Mouse (Mus musculus) spleen, adult 2 months (tissue): ENCODE measurements around the gene D430042O09Rik. TPM values are rescaled to one million over a fixed set of nuclear protein-coding genes. Genes with fewer than 3 reads are reported as not detected.

Source experiments
- DNase-seq, 2 experiments: peaks; one replicate each; pipeline versions ENCODE4 v3.0.0 to v3.0.0-alpha.2; 2012 to 2021; ENCODE audit warnings: low spot score in 2 of 2, low read depth in 1 of 2
- H3K27ac ChIP-seq: fragments of 200-500 bp; 2 replicates; pipeline ENCODE4 v1.5.1; 2012; ENCODE audit warnings: low read length, inconsistent platforms; ENCODE audit not compliant: insufficient read depth
- H3K27me3 ChIP-seq: fragments of 200-500 bp; 2 replicates; pipeline ENCODE4 v1.6.1; 2012; ENCODE audit warnings: mild to moderate bottlenecking, moderate library complexity, low read length, inconsistent platforms; ENCODE audit not compliant: control insufficient read depth, insufficient read depth
- H3K36me3 ChIP-seq: fragments of 200-500 bp; 2 replicates; pipeline ENCODE4 v1.6.1; 2012; ENCODE audit warnings: mild to moderate bottlenecking, low read length, inconsistent platforms; ENCODE audit not compliant: control insufficient read depth, insufficient read depth
- H3K4me1 ChIP-seq: fragments of 200-500 bp; 2 replicates; pipeline ENCODE4 v1.6.1; 2011; ENCODE audit warnings: inconsistent platforms; ENCODE audit not compliant: control insufficient read depth, insufficient read depth, insufficient read length
- H3K4me3 ChIP-seq: fragments of 200-500 bp; 2 replicates; pipeline ENCODE4 v1.5.1; 2011; ENCODE audit warnings: mild to moderate bottlenecking, inconsistent platforms; ENCODE audit not compliant: insufficient read depth, insufficient read length; ENCODE audit errors: extremely low read depth
- CTCF ChIP-seq: fragments of 200-500 bp; IDR thresholded peaks from 2 replicates; pipeline ENCODE4 v1.5.1; 2011; ENCODE audit warnings: mild to moderate bottlenecking, inconsistent platforms; ENCODE audit not compliant: insufficient read depth, insufficient read length, insufficient replicate concordance; ENCODE audit errors: extremely low read depth
- POLR2A ChIP-seq: fragments of 200-500 bp; IDR thresholded peaks from 2 replicates; pipeline ENCODE4 v1.6.1; 2011; ENCODE audit warnings: low read depth, low read length, inconsistent platforms
- WGBS: fragments of 180-500 bp; shearing (Covaris S2); methylation state at CpG from one replicate; pipeline ENCODE4 v1.1.7; 2018; 5-methylcytosine and 5-hydroxymethylcytosine counted together
- polyA plus RNA-seq: library from polyadenylated mRNA; depleted of rRNA; stranded (reverse); fragments of >200 nt; gene quantifications from 2 replicates; pipeline ENCODE4 v1.2.3, GENCODE M21; 2012

The D430042O09Rik gene
- polyA plus RNA-seq, 1 experiment = 7.0 TPM

DNA sequence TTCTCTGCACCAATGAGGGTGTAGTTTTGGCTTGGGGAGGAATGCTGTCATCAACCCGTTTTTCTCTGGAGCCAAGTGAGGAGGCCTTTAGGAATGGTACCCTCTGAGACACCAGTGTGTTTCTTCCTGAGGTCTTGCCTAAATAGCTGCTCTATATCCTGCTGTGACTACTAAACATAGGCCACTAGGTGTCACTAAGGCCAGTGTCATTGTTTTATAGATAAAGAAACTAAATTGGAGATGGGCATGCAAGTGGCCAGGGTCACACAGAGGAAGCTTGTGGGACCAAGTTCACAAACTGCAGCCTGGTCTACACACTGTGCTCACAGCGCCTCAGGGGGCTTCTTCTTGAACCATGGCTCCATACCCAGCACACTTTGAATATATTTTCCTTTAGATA is 112.5 kb downstream of the D430042O09Rik start:
- Histone ChIP-seq H3K4me1 (no peaks in the 10 kb centered on the region), H3K27me3 (no peaks in the 10 kb centered on the region), H3K27ac (no peak overlapping the region), H3K4me3 (no peak overlapping the region), H3K36me3 (peaks cover 4% of the 10 kb centered on the region)
- TF ChIP-seq CTCF (no peak), POLR2A (no peak)
- 78% methylated on average over 2 of the region's 2 CpGs for WGBS
- DNase-seq = no peak

DNA sequence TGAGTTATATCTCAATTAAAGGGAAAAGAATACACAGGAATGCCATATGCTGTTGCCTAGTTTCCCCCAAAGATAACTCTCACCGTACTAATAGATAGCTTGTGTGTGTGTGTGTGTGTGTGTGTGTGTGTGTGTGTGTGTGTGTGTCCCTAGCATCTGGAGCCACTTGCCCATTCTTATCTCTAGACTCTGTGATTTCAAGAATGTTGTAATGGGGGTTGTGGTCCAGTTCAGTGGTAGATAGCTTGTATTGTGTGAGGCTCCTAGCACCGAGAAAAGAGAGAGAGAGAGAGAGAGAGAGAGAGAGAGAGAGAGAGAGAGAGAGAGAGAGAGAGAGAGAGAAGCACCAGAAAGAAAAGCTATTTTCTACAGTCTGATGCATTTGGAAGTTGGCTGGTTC is 118.7 kb downstream of the D430042O09Rik start:
- DNase-seq = no peak
- WGBS = 74% methylated on average over 2 of the region's 2 CpGs
- no peaks in the 10 kb centered on the region for H3K27me3 ChIP-seq
- no peak overlapping the region for H3K27ac ChIP-seq
- H3K4me3 ChIP-seq = no peak overlapping the region
- no peaks in the 10 kb centered on the region for H3K4me1 ChIP-seq
- H3K36me3 ChIP-seq = no peaks in the 10 kb centered on the region
- TF ChIP-seq CTCF = no peak
- no peak for TF ChIP-seq POLR2A

DNA sequence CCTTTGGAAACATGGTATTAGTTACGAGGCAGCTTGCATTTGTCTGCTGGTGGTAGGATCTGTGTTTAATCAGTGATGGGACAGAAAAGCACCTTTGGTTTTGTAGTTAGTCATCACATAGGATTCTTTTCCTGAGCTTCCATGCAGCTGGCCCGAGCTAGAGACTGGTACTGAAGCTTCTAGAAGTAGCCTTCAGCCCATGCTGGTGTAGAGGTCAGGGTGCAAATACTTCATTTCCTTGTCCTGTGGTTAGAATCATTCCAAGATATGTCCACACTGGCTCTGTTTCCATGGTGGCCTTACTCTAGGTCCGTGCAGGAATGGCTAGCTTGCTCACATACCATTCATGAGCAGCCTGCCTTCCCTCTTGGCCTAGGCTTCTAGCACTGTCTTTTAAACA is 119.2 kb downstream of the D430042O09Rik start:
- no peak for DNase-seq
- H3K36me3 ChIP-seq = no peaks in the 10 kb centered on the region
- WGBS = 85% methylated on average over 3 of the region's 3 CpGs
- no peak overlapping the region for H3K27ac ChIP-seq
- H3K4me3 ChIP-seq = no peak overlapping the region
- H3K27me3 ChIP-seq = no peaks in the 10 kb centered on the region
- H3K4me1 ChIP-seq = no peaks in the 10 kb centered on the region
- TF ChIP-seq POLR2A (no peak), CTCF (no peak)

DNA sequence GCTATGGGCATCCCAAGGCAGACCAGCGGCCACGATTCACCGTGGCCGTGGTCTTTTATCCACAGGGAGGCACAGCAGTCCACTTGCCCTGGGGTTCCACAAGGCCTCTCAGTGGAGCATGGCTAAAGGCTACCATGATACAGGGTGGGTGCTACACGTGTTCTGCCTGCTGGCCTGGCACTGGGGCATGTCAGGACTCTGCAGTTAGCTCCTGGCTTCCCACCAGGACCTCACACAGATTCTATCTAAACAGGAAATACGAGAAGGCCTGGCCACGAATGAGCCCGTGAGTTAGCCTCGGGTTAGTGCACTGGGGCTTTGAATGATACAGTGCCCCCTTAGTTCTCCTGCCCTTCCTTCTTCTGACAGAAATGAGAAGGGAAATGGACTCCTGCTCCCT is 119.7 kb downstream of the D430042O09Rik start:
- H3K27me3 ChIP-seq = no peaks in the 10 kb centered on the region
- H3K4me3 ChIP-seq = no peak overlapping the region
- no peak overlapping the region for H3K27ac ChIP-seq
- H3K36me3 ChIP-seq = no peaks in the 10 kb centered on the region
- no peak for DNase-seq
- no peaks in the 10 kb centered on the region for H3K4me1 ChIP-seq
- 64% methylated on average over 9 of the region's 9 CpGs for WGBS
- TF ChIP-seq CTCF (no peak), POLR2A (no peak)

DNA sequence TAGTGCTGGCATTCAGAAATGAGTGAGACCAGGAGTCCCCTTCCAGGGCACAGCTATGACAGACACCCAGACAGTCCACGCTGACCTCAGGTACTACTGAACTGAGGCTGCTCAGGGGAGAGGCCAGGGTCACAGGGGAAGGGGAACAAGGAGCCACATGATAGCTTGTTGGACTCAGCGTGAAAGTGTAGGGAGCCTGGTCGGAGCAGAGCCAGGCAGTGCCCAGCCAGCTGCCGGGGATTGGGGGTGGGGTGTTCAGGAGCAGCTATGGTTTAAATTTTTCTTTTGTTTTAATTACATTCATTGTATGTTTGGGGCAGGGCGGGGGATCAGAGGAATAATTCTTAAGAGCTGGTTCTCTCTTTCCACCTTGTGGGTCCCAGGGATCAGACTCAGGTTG is 120.9 kb downstream of the D430042O09Rik start:
- Histone ChIP-seq H3K27me3 (no peaks in the 10 kb centered on the region), H3K4me1 (no peaks in the 10 kb centered on the region), H3K27ac (no peak overlapping the region), H3K36me3 (no peaks in the 10 kb centered on the region), H3K4me3 (no peak overlapping the region)
- TF ChIP-seq POLR2A (no peak), CTCF (no peak)
- WGBS = 88% methylated on average over 5 of the region's 5 CpGs
- no peak for DNase-seq

DNA sequence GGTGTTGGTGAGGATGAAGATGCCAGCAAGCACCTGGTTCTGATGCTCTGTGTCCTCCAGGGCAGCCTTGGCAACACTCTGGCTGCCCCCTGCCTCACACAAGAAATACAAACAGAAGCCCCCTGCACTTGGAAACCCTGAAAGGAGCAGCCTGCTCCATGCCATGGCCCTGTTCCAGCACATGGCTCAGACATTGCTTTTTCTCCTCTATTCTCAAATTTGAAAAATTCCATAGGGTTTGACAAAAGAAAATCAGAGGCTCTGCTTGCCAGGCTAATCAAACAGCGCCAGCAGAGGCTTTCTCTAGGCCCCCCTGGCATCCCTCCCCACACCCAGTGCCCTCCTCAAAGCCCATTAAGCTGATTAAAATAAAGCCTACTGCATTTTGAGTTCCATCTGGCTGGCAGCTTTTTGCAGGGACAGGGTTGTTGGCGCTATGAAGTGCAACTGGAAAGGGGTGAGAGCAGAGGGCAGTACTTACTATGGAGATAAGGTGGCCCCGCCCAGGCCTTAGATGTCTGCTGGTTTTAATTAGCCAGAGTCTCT is 121.5 kb downstream of the D430042O09Rik start:
- H3K4me1 ChIP-seq = no peaks in the 10 kb centered on the region
- no peak for DNase-seq

DNA sequence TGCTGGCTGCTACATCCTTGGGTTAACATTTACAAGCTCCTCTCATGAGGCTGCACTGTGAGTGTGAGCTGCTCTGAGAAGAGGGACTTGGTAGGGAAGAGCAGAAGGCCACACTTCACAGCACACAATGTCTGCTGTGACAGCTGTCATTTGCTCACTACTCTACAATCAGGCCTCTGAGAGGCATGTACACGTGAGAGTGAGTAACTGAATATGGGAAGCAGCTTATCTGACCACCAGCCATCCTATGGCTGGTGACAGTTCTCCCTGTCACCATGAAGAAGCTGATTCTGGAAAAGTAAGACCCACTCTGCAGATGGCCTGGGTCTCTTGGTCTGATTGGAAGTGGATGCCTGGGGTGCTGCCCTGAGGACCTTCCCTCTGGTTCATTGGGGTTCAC is 125.1 kb downstream of the D430042O09Rik start:
- no peak for TF ChIP-seq CTCF
- TF ChIP-seq POLR2A = no peak
- no peak overlapping the region for H3K27ac ChIP-seq
- 64% methylated on average over 1 of the region's 1 CpGs for WGBS
- no peaks in the 10 kb centered on the region for H3K4me1 ChIP-seq
- no peak for DNase-seq
- H3K27me3 ChIP-seq = no peaks in the 10 kb centered on the region
- no peaks in the 10 kb centered on the region for H3K36me3 ChIP-seq
- no peak overlapping the region for H3K4me3 ChIP-seq

More for the DNA sequence above, 121.5 kb downstream of the D430042O09Rik start:
- H3K27ac ChIP-seq = no peak overlapping the region
- no peaks in the 10 kb centered on the region for H3K27me3 ChIP-seq
- TF ChIP-seq POLR2A (no peak), CTCF (no peak)
- no peak overlapping the region for H3K4me3 ChIP-seq
- 87% methylated on average over 3 of the region's 3 CpGs for WGBS
- no peaks in the 10 kb centered on the region for H3K36me3 ChIP-seq

DNA sequence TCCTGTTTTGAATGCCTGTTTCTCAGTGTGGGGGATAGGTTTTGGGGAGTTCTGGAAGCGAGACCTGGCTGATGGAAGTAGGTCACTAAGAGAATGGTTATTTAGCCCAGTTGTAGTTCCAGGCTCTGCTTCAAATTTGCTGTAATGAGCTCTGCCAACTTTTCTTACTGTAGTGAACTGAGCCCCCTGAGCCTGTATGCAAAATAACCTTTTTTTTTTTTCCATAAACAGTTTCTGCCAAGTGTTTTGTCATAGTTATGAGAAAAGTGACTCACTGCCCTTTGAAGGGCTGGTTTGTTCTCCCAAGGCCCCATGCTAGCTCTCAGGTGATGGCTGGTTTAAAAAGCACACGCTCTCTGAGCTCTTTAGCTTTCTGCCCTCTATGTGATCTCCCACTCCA is 125.8 kb downstream of the D430042O09Rik start:
- Histone ChIP-seq H3K36me3 (no peaks in the 10 kb centered on the region), H3K4me3 (no peak overlapping the region), H3K27ac (no peak overlapping the region), H3K27me3 (no peaks in the 10 kb centered on the region), H3K4me1 (no peaks in the 10 kb centered on the region)
- no peak for TF ChIP-seq CTCF
- TF ChIP-seq POLR2A = no peak
- no peak for DNase-seq
- 89% methylated on average over 2 of the region's 2 CpGs for WGBS
